Mouse (Mus musculus): Measurements from ENCODE around the gene Itk.

Itk gene

DNA sequence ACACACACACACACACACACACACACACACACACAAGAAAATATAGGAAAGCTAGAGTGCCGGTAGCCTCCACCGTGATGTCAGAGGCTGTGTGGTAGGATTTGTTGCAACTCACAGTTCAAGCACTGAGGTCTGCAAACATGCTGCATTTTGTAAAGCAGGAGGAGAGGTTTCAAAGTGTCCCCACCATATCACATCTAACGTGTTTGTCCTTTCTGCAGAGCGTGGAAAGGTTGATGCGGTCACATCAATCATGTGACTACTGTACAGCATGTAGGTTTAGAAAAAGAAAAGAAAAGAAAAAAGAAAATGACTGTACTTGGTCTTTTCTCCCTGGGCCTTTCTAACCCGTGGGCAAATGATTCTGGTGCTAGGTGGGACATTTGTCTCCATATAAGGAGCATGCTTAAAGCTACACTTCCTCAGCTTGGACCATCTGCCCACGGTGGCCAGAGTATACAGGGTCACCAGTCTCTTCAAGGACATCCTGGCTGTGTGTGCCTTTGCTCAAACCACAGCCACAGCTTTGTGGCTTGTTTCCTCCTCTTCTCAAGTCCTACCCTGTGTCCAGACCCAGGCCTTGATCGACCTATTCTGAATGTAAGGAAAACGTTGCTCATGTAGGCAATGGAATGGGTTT lies 83.3 kb downstream of the Itk start:
- DNase-seq = no peak

DNA sequence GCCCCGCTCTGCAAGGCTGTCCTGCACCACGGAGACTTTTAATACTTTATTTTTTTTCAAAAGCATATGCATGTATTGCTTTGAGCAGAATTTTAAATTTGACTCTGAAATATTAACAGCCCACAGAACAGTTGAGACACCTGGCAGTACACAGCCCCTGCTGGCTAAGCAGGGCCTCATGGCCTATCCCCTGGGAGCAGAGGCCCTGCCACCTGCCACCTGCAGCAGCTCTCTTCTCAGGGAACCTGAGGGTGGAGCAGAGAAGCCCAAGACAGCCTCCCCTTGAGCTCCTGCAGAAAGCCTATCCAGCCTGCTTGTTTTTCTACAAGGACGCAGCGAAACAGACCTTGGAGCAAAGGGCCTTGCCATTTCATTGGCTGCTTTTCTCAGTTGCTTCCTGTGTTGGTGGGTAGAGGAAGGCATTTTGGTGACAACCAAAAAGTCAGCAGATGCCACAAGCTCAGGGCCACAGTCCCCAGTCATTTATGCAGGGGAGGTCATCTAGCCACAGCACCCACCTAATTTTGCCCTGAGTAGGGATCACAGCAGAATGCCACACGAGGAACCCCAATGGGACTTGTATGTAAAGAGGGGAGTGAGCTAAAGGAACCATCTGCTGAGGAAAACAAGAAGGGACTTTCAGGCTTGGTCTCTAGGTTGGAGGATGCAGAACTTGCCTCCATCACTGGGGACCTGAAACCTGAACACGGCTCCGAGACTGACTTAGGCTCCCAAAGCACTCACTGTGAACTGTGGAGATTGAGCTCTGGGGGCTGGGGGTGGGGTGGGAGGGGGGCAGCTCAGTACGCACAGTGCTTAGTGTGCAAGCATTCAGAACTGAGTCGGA lies 84.2 kb downstream of the Itk start:
- peak; percentile 73 for DNase-seq

- DNase-seq = no peak
Measured at GRCm38 (mm10) chr11:46304093-46304492, 85.2 kb downstream of the Itk start.

DNA sequence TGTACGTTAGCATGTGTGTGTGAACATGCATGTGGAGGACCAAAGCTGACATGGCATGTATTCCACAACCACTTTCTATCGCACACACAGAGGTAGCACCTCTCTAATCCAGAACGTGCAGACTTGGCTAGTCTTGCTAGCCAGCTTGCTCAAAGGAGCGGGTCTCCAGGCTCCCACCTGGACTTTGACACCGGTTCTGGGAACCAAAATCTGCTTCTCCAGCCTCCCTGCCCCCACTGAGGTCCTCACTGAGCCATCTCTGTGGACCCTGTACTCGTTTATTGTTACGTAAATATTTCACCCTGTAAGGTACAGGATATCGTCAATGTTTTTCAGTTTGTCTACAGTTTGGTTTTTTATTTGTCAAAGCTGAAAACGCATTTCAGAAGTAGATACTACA lies 86.8 kb downstream of the Itk start:
- DNase-seq = peak; percentile 35

GRCm38 (mm10) chr11:46301579-46302248 lies 87.6 kb downstream of the Itk start:
- peak; percentile 55 for DNase-seq

GRCm38 (mm10) chr11:46299901-46300300 lies 89.4 kb downstream of the Itk start:
- DNase-seq = no peak

GRCm38 (mm10) chr11:46298889-46299785 lies 90.2 kb downstream of the Itk start:
- peak; percentile 88 for DNase-seq

DNA sequence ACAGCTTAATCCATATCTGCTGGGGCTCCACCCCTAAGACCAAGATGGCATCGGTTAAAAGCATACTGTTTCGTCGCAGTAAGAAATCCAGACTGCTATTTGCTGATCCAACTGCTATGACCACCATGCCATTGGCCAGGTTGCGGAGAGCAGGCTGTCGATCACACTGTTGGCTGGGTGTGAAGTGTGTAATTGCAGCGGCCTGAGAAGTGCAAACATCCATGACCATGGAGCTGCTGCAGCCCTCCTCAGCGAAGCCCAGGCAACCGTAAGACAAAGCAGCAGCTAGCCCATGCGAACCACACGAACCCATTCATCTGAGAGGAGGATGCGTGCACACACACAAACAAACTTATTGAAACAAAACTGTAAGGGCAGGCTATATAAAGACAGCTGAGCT lies 94.9 kb downstream of the Itk start:
- DNase-seq = no peak

DNA sequence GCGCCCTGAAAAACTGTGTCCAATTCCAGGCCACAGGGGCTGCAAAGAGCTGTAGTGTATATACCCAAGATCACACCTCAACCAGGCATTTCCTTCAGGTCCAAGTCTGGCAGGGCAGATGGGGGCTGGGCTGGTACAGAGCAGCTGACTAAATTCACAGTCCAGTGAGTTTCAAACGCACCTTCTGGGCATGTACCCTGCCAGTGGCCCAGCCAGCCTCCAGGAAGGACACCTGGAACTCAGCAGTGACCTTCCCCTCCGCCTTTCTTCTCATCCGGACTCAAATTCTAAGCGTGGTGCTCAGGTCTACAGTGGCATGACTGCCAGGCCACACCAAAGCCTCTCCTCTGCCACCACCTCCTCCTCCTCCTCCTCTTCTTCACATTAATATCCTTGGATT lies 95.8 kb downstream of the Itk start:
- peak; percentile 89 for DNase-seq

GRCm38 (mm10) chr11:46290988-46291405 lies 98.3 kb downstream of the Itk start:
- no peak for DNase-seq

GRCm38 (mm10) chr11:46289561-46289960 lies 99.8 kb downstream of the Itk start:
- DNase-seq = no peak

- no peak for DNase-seq
Measured at GRCm38 (mm10) chr11:46289022-46289421, 100.3 kb downstream of the Itk start.

DNA sequence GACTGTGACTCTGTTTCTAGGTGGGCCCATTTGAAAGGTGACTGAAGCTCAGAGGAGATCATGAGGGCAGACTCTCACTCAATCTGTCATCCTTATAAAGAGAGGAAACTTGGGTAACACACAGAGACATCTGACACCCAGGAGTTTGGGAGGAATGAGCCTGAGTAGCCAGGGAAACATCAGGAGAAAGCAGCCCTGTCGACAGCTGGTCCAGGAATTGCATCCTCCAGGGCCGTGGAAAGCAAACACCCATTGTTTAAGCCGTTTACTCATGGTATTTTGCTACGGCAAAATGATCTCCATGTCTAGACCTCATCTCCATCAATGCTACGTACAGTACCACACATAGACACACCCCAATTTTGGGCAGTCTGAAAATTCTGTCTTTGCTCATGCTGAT lies 101.2 kb downstream of the Itk start:
- DNase-seq = no peak

DNA sequence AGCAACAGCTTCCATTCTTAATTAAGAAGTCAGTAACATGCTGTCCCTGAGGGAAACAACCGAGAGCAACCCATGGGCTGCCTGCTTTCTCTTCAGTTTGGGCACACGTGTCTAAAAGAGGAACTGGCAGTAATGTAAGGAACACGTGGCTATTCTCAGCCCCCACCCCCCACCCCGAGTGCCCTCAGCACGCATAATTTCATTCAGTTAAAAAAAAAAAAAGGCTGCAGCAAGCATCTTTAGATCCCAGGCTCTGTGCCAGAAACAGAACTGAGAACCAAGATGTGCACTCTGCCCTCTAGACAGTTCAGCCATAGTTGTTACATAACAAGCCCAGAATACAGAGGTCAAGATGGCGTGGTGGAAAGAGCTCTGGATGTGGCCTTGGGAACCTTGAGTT lies 102.5 kb downstream of the Itk start:
- no peak for DNase-seq

DNA sequence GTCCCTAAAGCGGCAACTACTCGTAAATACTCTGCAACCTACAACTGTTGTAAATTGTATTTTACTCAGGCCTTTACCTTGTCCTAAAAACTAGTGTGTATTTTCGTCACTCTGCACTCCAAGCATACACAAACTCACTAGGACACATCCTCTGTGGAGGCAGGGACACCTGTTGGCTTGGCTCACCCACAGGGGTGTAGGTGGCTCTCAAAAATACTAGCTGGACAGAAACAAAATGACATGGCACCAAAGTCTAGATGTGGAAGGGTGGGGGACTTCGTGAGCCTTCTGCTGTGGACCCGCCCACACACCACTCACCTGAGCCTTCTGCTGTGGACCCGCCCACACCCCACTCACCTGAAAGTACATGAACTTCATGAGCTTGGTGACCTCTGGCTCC lies 105.5 kb downstream of the Itk start:
- no peak for DNase-seq

DNA sequence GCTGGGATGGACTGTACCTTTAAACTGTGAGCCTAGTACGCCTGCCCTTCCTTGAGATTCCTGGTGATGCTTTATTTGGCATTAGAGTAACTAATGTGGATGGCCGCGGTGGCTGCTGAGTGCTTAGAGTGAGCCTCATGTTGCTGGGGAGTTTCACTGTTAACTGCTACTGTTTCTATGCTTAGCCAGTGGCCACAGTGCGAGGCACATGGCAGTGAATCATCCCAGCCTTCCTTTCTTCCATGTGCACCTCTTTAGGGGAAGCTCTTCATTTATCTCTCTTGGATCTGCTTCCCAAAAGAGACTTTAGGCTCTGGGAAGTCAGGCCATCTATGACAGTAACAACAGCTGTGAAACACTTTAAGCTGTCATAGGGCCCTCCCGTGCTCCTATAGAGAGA lies 106.7 kb downstream of the Itk start:
- no peak for DNase-seq

GRCm38 (mm10) chr11:46278709-46279108 lies 110.6 kb downstream of the Itk start:
- no peak for DNase-seq

DNA sequence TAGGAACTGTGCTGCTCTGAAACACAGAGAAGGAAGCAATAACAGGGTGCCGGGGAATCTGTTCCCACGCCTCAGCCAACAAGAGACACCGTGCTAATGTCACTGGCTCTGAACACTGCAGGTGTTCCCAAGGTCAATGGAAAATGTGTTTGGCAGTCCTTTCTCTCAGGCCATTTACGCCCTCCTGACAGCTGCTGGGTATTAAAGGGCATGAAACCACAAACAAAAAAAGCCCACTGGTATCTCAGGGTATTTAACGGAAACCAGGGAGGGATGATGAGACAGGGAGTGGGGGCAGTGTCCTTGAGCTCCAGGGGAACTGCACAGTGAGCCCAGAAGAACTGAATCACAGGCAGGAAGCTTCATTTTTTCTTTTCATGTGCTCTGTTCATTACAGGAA lies 111.2 kb downstream of the Itk start:
- no peak for DNase-seq

DNA sequence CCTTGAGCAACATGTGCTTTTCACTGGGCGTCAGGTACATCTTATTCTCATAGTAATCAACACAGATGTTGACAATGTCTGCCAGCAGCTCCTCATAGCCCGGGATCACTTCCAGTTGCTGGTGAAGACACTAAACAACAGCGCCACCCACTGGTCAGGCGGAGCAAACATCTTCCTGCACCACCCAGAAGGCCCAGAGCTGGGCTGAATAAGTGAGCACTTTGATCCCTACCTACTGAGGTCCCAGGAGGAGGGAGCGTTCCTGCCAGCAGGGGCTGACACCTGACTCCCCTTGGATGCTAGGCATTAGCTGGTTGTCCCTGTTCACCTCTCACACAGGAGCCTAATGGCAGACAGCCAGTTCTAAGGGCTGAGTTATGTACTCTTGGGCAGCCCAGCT lies 112.5 kb downstream of the Itk start:
- DNase-seq = peak; percentile 55

DNA sequence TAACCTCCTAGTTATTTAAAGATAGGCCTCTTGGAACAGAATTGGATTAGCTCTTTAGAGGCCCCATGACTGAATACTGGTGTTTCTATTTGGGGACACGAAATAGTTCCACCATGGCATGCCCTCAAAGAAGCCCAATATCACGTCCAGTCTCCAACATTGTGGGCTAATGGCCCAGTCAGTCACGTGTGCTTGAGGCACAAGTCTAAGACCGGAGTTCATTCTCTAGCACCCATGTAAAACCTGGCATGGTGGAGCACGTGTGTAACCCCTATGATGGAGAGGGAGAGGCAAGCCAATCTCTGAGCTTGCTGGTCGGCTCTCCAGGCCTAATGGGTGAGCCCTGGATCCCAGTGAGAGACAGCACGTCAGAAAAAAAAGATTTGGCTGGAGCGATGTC lies 113.1 kb downstream of the Itk start:
- DNase-seq = no peak

DNA sequence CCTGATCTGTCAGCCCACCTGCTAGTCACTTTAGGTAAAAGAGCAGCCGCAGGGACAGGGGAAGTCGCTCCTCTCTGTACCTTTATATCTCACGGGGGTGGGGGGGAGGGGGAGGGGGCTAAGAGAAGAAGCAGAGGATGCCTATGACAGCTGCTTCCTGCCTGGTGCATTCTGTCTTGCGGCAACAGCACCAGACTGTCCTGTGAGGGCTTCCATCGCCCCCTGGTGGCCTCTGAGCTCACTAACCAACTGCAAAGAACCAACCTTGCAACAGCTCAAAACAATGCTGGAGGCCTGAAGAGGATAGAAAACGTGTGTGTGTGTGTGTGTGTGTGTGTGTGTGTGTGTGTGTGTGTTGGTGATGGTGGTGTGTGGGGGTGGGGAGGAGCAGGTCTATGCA lies 114.0 kb downstream of the Itk start:
- DNase-seq = peak; percentile 78
